Mouse (Mus musculus) thymus, postnatal 10 days (tissue): ENCODE measurements around the gene Rap1a.

ENCODE experiments used
- DNase-seq, 2 experiments: peaks; one replicate each; pipeline ENCODE4 v3.0.0; 2021; ENCODE audit warnings: low spot score in 2 of 2

Gene Rap1a

GRCm38 (mm10) chr3:105693327-105694080 is 107.6 kb downstream of the Rap1a start:
- no peak for DNase-seq

DNA sequence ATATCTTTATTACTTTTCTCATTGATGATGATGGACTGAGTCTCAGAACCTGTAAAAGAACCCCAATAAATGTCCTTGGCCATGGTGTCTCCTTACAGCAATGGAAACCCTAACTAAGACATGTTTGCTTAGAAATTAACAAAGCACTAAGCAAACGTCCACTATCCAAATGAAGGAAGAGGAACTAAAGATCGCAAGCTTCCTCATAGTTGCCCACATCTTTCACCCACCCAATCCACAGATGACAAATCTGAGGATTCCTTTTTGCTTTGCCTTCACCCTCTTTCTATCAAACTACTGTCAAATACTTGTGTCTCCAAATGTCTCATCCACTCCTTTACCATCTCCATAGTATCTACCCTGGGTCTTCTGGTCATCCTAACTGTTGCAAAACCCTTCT is 112.6 kb downstream of the Rap1a start:
- no peak for DNase-seq

DNA sequence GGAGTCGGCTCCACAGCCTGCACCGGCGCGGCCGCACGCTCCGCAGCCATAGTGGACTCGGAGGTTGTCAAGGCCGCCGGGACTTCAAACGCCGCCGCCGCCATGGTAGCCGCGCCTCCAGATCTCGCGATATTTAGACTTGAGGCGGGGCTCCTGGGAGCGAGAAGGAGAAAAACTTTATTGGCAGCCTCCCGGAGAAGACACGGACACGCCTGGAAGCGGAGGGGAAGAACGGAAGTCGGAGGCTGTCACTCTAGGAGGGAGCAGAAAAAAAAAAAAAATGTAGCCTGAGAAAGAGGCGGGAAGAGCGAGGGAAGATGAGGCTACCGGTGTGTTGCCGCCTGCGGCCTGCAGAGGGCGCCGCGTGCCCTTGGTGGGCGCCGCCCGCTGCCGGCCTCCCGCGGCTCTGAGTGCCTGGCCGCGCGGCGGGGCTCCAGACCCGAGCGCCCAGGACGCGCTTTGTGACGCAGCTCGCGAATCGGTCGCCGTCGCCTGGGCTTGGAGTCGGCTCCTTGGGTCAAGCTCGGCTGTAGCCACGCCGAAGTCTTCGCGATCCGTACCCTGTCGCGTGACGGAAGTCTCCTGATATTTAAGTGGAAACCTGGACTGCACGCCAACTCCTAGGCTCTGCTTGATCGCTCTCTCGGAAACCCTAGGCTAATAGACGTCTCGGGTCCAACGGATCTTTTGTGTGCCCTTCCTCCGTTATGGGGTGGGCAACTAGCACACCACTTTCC is 113.6 kb downstream of the Rap1a start, which contains the start of gene Ddx20:
TSS of gene Ddx20 (minus strand) at position 251 of the 737 bp plus-strand sequence.
- DNase-seq: peak; percentile 94 to 95

GRCm38 (mm10) chr3:105686394-105687323 is 114.5 kb downstream of the Rap1a start:
- no peak for DNase-seq

GRCm38 (mm10) chr3:105680346-105680745 is 120.8 kb downstream of the Rap1a start:
- DNase-seq: no peak
